Mouse (Mus musculus): Measurements from ENCODE around the gene Atp5k.

DNA sequence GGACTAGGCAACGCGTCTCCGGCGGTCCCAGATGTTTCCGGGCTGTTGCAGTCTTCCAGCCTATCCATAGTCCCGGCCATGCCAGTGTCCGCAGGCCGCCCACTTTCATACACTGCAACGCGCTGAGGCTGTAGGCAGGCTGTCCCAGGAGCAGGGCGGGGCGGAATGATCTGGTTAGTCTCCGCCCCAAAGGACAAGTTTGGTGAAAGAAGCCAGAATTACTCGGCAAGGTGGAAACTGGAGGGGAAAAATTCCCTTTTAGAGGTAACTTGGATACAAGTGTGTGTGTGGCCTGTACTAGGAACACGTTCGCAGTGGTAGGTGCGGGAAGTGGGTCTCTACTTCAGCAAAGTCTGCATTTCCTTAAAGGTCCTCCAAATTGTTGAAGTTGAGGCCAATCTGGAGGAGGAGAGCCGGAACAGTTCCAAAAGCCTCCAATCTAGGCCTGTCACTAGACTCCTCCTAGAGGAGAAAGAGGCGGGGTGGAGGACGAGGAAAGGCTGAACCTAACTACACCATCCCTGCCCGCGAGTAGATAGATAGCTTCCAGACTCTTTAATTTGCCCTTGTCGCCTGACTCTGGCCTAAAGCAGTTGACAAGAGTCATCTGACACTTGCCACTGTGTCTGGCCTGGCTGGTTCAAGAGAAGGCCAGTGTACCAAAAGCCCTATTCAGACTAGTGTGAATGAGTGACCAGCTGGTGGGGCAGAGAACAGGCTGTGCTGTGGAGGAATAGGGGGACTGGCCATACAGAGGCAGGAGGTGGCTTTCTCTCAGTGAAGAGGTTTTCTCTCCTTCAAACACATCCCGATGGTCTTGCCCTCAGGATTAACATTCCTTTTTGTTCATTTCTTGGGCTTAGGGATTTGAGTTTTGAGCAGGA lies 14.8 kb upstream of the Atp5k start, which contains the start of gene Mfsd7a:
- TF ChIP-seq CTCF (IDR thresholded peaks at IDR 0.05; ENCODE audit: extremely low read depth, insufficient read depth, insufficient read length, insufficient replicate concordance) (no peak), POLR2A (IDR thresholded peaks at IDR 0.05; ENCODE audit: low read depth, low read length) (no peak)

Measured in spleen, adult 2 months (tissue).